In the genomic region with DNA sequence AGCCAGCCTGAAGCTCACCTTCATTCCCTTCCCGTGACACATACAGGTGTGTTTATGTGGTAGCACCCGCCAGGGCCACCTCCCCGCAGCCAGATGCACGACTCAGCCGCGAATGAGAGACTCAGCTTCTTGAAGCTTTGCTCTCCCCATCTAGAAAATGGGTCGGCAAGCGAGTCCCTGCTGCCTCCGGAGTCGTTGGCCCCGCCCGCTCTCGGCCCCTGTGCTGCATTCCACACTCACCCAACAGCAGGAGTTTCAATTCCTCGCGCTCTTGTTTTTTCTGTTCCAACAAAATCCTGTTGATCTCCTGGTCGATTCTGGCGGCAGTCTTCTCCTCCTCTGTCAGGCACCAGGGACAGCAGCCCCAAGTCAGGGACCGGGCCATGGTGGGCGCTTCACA, we compare ENCODE assay signal across 8 mouse cellular contexts. TPM values are rescaled to one million over a fixed set of nuclear protein-coding genes. Genes with fewer than 3 reads are reported as not detected.
A peak's percentile ranks its signal among the peaks of the same experiment; 100 is the strongest.
DNase-seq lines count a peak whose midpoint lies in the region; ATAC-seq and TF ChIP-seq lines count a peak whose summit lies in the region.
"Had no signal": no experiment of that assay in that cellular context is flagged by ENCODE, and none has a peak within 500 bp of the region (broad histone marks: within the 10 kb centered on the region; RNA-seq: fewer than 3 reads in every experiment).

No protein-coding gene starts in this region.

- H3K4me3 ChIP-seq in lung, embryonic 14.5 days (ENCODE audit: low read depth, low read length), result peak overlapping the region; percentile 11; the same call in 1 of the 2 replicates
- no peak overlapping the region; the same call in 1 of the 2 replicates for H3K4me3 ChIP-seq in cortical plate, adult 2 months (ENCODE audit: insufficient read depth, low read length)
- 0 out of 2 replicates have a peak overlapping the region, but pooled peaks have one; percentile 1 for H3K4me3 ChIP-seq in limb, embryonic 13.5 days
- 0 out of 2 replicates have a peak overlapping the region, but pooled peaks have one; percentile 8 for H3K4me3 ChIP-seq in stomach, embryonic 14.5 days (ENCODE audit: low read depth, low read length)
- H3K4me3 ChIP-seq in forebrain, embryonic 14.5 days (ENCODE audit: low read depth, low read length), result no peak overlapping the region
- H3K4me3 ChIP-seq: myocyte had no signal

- TF ChIP-seq CTCF in lung, embryonic 14.5 days (IDR thresholded peaks at IDR 0.05; ENCODE audit: low read depth), result no peak
- TF ChIP-seq CTCF in cortical plate, adult 2 months (IDR thresholded peaks at IDR 0.05; ENCODE audit: extremely low read depth, insufficient read depth, low read length), result no peak

- H3K9ac ChIP-seq in lung, embryonic 14.5 days, result peak overlapping the region; percentile 47
- H3K9ac ChIP-seq in limb, embryonic 13.5 days, result peak overlapping the region; percentile 51
- H3K9ac ChIP-seq in stomach, embryonic 14.5 days (replicated peaks; ENCODE audit: low read depth, low read length), result no peak overlapping the region
- no peak overlapping the region for H3K9ac ChIP-seq in forebrain, embryonic 14.5 days (ENCODE audit: low read length)

- H3K4me1 ChIP-seq in lung, embryonic 14.5 days (ENCODE audit: insufficient read depth), result no peaks in the 10 kb centered on the region
- no peaks in the 10 kb centered on the region for H3K4me1 ChIP-seq in cortical plate, adult 2 months (ENCODE audit: control insufficient read depth, insufficient read depth, low read length)
- H3K4me1 ChIP-seq in limb, embryonic 13.5 days, result no peaks in the 10 kb centered on the region
- H3K4me1 ChIP-seq in stomach, embryonic 14.5 days (ENCODE audit: control insufficient read depth, insufficient read depth, low read length), result 0 out of 2 replicates have a peak, but pooled peaks cover 9% of the 10 kb centered on the region
- H3K4me1 ChIP-seq in forebrain, embryonic 14.5 days (ENCODE audit: control insufficient read depth, insufficient read depth, low read length), result no peaks in the 10 kb centered on the region

- H3K36me3 ChIP-seq in lung, embryonic 14.5 days (ENCODE audit: insufficient read depth), result no peaks in the 10 kb centered on the region
- H3K36me3 ChIP-seq in limb, embryonic 13.5 days, result peaks cover 8% of the 10 kb centered on the region
- H3K36me3 ChIP-seq in stomach, embryonic 14.5 days (ENCODE audit: control insufficient read depth, insufficient read depth, low read length), result no peaks in the 10 kb centered on the region
- no peaks in the 10 kb centered on the region for H3K36me3 ChIP-seq in forebrain, embryonic 14.5 days (ENCODE audit: control insufficient read depth, insufficient read depth, low read length)

- H3K27ac ChIP-seq in lung, embryonic 14.5 days (ENCODE audit: low read depth), result peak overlapping the region; percentile 42; the same call in 1 of the 2 replicates
- peak overlapping the region; percentile 68 for H3K27ac ChIP-seq in cortical plate, adult 2 months (ENCODE audit: insufficient read depth, low read length)
- no peak overlapping the region for H3K27ac ChIP-seq in limb, embryonic 13.5 days
- H3K27ac ChIP-seq in stomach, embryonic 14.5 days (ENCODE audit: low read length), result peak overlapping the region; percentile 39; the same call in 1 of the 2 replicates
- no peak overlapping the region for H3K27ac ChIP-seq in forebrain, embryonic 14.5 days (ENCODE audit: low read depth, low read length)

- no peak for ATAC-seq in lung, embryonic 14.5 days (ENCODE audit: insufficient read depth)
- no peak for ATAC-seq in limb, embryonic 13.5 days (ENCODE audit: low FRiP score, low read depth)
- no peak for ATAC-seq in stomach, embryonic 14.5 days (ENCODE audit: insufficient number of reproducible peaks, insufficient read depth, low FRiP score, low read depth)
- no peak for ATAC-seq in forebrain, embryonic 14.5 days

- H3K9me3 ChIP-seq in lung, embryonic 14.5 days (ENCODE audit: low read depth, low read length), result no peaks in the 10 kb centered on the region
- H3K9me3 ChIP-seq in limb, embryonic 13.5 days, result no peaks in the 10 kb centered on the region
- no peaks in the 10 kb centered on the region for H3K9me3 ChIP-seq in stomach, embryonic 14.5 days (ENCODE audit: control insufficient read depth, low read depth, low read length)
- no peaks in the 10 kb centered on the region for H3K9me3 ChIP-seq in forebrain, embryonic 14.5 days (replicated peaks; ENCODE audit: control insufficient read depth, low read length)

- H3K27me3 ChIP-seq in lung, embryonic 14.5 days (ENCODE audit: insufficient read depth, low read length), result no peaks in the 10 kb centered on the region
- H3K27me3 ChIP-seq in limb, embryonic 13.5 days, result peaks cover 23% of the 10 kb centered on the region
- no peaks in the 10 kb centered on the region for H3K27me3 ChIP-seq in stomach, embryonic 14.5 days (ENCODE audit: control insufficient read depth, insufficient read depth, low read length)
- H3K27me3 ChIP-seq in forebrain, embryonic 14.5 days (replicated peaks; ENCODE audit: control insufficient read depth, insufficient read depth, low read length), result no peaks in the 10 kb centered on the region

- DNase-seq in lung, embryonic 14.5 days, result no peak
- DNase-seq in lung, postnatal 25 days (ENCODE audit: low spot score), result no peak
- no peak for DNase-seq in forebrain, embryonic 14.5 days (ENCODE audit: low spot score)
- no peak for DNase-seq in urinary bladder, postnatal 10 days (ENCODE audit: low spot score)

- TF ChIP-seq POLR2A in cortical plate, adult 2 months (IDR thresholded peaks at IDR 0.05; ENCODE audit: extremely low read depth, insufficient read depth, low read length), result no peak

- peak overlapping the region; percentile 37 for H3K4me2 ChIP-seq in lung, embryonic 14.5 days
- peak overlapping the region; percentile 42 for H3K4me2 ChIP-seq in limb, embryonic 13.5 days (replicated peaks)
- no peak overlapping the region; the same call in 1 of the 2 replicates for H3K4me2 ChIP-seq in stomach, embryonic 14.5 days (replicated peaks; ENCODE audit: low read depth, low read length)
- no peak overlapping the region for H3K4me2 ChIP-seq in forebrain, embryonic 14.5 days (ENCODE audit: low read length)

- WGBS in lung, embryonic 14.5 days, result 12% methylated on average over 19 of the region's 19 CpGs
- WGBS in limb, embryonic 13.5 days, result 15% methylated on average over 19 of the region's 19 CpGs
- WGBS in stomach, embryonic 14.5 days, result 18% methylated on average over 19 of the region's 19 CpGs
- 36% methylated on average over 19 of the region's 19 CpGs for WGBS in forebrain, embryonic 14.5 days

RNA-seq across cellular contexts. Expression of gene Gna15, which starts 0.5 kb away (rescaled TPM):
- polyA plus RNA-seq in lung, embryonic 14.5 days (2014; fragmentation: Nextera tagmentation; extraction: Ambion mirVana), result 1.1 and 1.7 TPM in 2 replicates
- 3.4 and 3.9 TPM in 2 replicates for polyA plus RNA-seq in cortical plate, adult 2 months (2012; rRNA removed)
- 1.6 and 1.9 TPM in 2 replicates for polyA plus RNA-seq in limb, embryonic 13.5 days (2015; fragmentation: Nextera tagmentation; extraction: Ambion mirVana)
- 3.6 and 7.4 TPM in 2 replicates for polyA plus RNA-seq in stomach, embryonic 14.5 days (2014; fragmentation: Nextera tagmentation; extraction: Ambion mirVana)
- polyA plus RNA-seq in forebrain, embryonic 14.5 days (2014; fragmentation: Nextera tagmentation; extraction: Ambion mirVana), result 0.90 and 1.2 TPM in 2 replicates
- polyA plus RNA-seq: myocyte had no signal

RNA-seq across cellular contexts. Expression of gene Gna11, which starts 21.4 kb away (rescaled TPM):
- polyA plus RNA-seq in lung, embryonic 14.5 days (2014; fragmentation: Nextera tagmentation; extraction: Ambion mirVana), result 81.2 and 88.2 TPM in 2 replicates
- polyA plus RNA-seq in cortical plate, adult 2 months (2012; rRNA removed), result 147 and 154 TPM in 2 replicates
- polyA plus RNA-seq in limb, embryonic 13.5 days (2015; fragmentation: Nextera tagmentation; extraction: Ambion mirVana), result 89.8 and 89.9 TPM in 2 replicates
- polyA plus RNA-seq in stomach, embryonic 14.5 days (2014; fragmentation: Nextera tagmentation; extraction: Ambion mirVana), result 86.2 and 89.3 TPM in 2 replicates
- 97.6 and 98.9 TPM in 2 replicates for polyA plus RNA-seq in forebrain, embryonic 14.5 days (2014; fragmentation: Nextera tagmentation; extraction: Ambion mirVana)

RNA-seq across cellular contexts. Expression of gene S1pr4, which starts 23.6 kb away (rescaled TPM):
- 1.3 and 1.7 TPM in 2 replicates for polyA plus RNA-seq in lung, embryonic 14.5 days (2014; fragmentation: Nextera tagmentation; extraction: Ambion mirVana)
- 0.87 and 1.1 TPM in 2 replicates for polyA plus RNA-seq in cortical plate, adult 2 months (2012; rRNA removed)
- polyA plus RNA-seq in limb, embryonic 13.5 days (2015; fragmentation: Nextera tagmentation; extraction: Ambion mirVana), result 0.28 and 0.53 TPM in 2 replicates
- polyA plus RNA-seq in stomach, embryonic 14.5 days (2014; fragmentation: Nextera tagmentation; extraction: Ambion mirVana), result 0.41 and 0.72 TPM in 2 replicates
- polyA plus RNA-seq in forebrain, embryonic 14.5 days (2014; fragmentation: Nextera tagmentation; extraction: Ambion mirVana), result 0.26 and 0.53 TPM in 2 replicates
- polyA plus RNA-seq: myocyte had no signal

RNA-seq across cellular contexts. Expression of gene Ncln, which starts 27.4 kb away (rescaled TPM):
- polyA plus RNA-seq in lung, embryonic 14.5 days (2014; fragmentation: Nextera tagmentation; extraction: Ambion mirVana), result 82.1 and 97.3 TPM in 2 replicates
- polyA plus RNA-seq in cortical plate, adult 2 months (2012; rRNA removed), result 124 and 129 TPM in 2 replicates
- 98.0 and 102 TPM in 2 replicates for polyA plus RNA-seq in limb, embryonic 13.5 days (2015; fragmentation: Nextera tagmentation; extraction: Ambion mirVana)
- 79.1 and 79.3 TPM in 2 replicates for polyA plus RNA-seq in stomach, embryonic 14.5 days (2014; fragmentation: Nextera tagmentation; extraction: Ambion mirVana)
- polyA plus RNA-seq in forebrain, embryonic 14.5 days (2014; fragmentation: Nextera tagmentation; extraction: Ambion mirVana), result 36.8 and 52.0 TPM in 2 replicates

RNA-seq across cellular contexts. Expression of gene Aes, which starts 35.7 kb away (rescaled TPM):
- 360 and 404 TPM in 2 replicates for polyA plus RNA-seq in lung, embryonic 14.5 days (2014; fragmentation: Nextera tagmentation; extraction: Ambion mirVana)
- 897 and 916 TPM in 2 replicates for polyA plus RNA-seq in cortical plate, adult 2 months (2012; rRNA removed)
- polyA plus RNA-seq in limb, embryonic 13.5 days (2015; fragmentation: Nextera tagmentation; extraction: Ambion mirVana), result 477 and 492 TPM in 2 replicates
- polyA plus RNA-seq in stomach, embryonic 14.5 days (2014; fragmentation: Nextera tagmentation; extraction: Ambion mirVana), result 363 and 388 TPM in 2 replicates
- 415 and 532 TPM in 2 replicates for polyA plus RNA-seq in forebrain, embryonic 14.5 days (2014; fragmentation: Nextera tagmentation; extraction: Ambion mirVana)

Comparison
In these comparisons a context has a peak if more than half of its experiments do, and no peak if none do; other contexts are left out.
1. H3K27ac ChIP-seq: peak in lung, embryonic 14.5 days (single experiment), cortical plate, adult 2 months (single experiment) and stomach, embryonic 14.5 days (single experiment); none in limb, embryonic 13.5 days (single experiment) and forebrain, embryonic 14.5 days (single experiment).
2. H3K4me2 ChIP-seq: peak in lung, embryonic 14.5 days (single experiment) and limb, embryonic 13.5 days (single experiment); none in stomach, embryonic 14.5 days (single experiment) and forebrain, embryonic 14.5 days (single experiment).
3. H3K4me3 ChIP-seq: peak in lung, embryonic 14.5 days (single experiment), limb, embryonic 13.5 days (single experiment) and stomach, embryonic 14.5 days (single experiment); none in cortical plate, adult 2 months (single experiment) and forebrain, embryonic 14.5 days (single experiment).
4. H3K9ac ChIP-seq: peak in lung, embryonic 14.5 days (single experiment) and limb, embryonic 13.5 days (single experiment); none in stomach, embryonic 14.5 days (single experiment) and forebrain, embryonic 14.5 days (single experiment).